Mouse (Mus musculus) heart, adult 2 months (tissue): Measurements from ENCODE around the gene Rbfox3. TPM values are rescaled to one million over a fixed set of nuclear protein-coding genes. Genes with fewer than 3 reads are reported as not detected.

ENCODE experiments used
- DNase-seq, 2 experiments: peaks; one replicate each; pipeline ENCODE4 v3.0.0; 2021
- H3K27ac ChIP-seq: fragments of 200-600 bp; 2 replicates; pipeline ENCODE4 v1.8.1; 2022
- H3K27me3 ChIP-seq: fragments of 200-500 bp; 2 replicates; pipeline ENCODE4 v1.6.1; 2012; ENCODE audit warnings: mild to moderate bottlenecking, low read length, inconsistent platforms, mixed read lengths; ENCODE audit not compliant: control insufficient read depth, insufficient read depth
- H3K36me3 ChIP-seq: fragments of 200-500 bp; 2 replicates; pipeline ENCODE4 v1.6.1; 2012; ENCODE audit warnings: low read length, inconsistent platforms; ENCODE audit not compliant: control insufficient read depth, insufficient read depth
- H3K4me1 ChIP-seq: fragments of 200-500 bp; 2 replicates; pipeline ENCODE4 v1.6.1; 2011; ENCODE audit warnings: low read length; ENCODE audit not compliant: control insufficient read depth, insufficient read depth
- H3K4me3 ChIP-seq: fragments of 200-600 bp; 2 replicates; pipeline ENCODE4 v1.8.1; 2022
- H3K79me2 ChIP-seq: fragments of 200-500 bp; replicated peaks from 2 replicates; pipeline ENCODE4 v1.6.1; 2012; ENCODE audit warnings: mild to moderate bottlenecking, inconsistent platforms, low read length, moderate library complexity, mixed read lengths; ENCODE audit not compliant: control insufficient read depth, insufficient read depth
- H3K9ac ChIP-seq: fragments of 200-500 bp; 2 replicates; pipeline ENCODE4 v1.6.1; 2012; ENCODE audit warnings: low read depth, mild to moderate bottlenecking, control low read depth, inconsistent platforms, low read length, mixed read lengths
- CTCF ChIP-seq: fragments of 200-600 bp; IDR thresholded peaks from 2 replicates; pipeline ENCODE4 v1.8.1; 2022; ENCODE audit warnings: antibody characterized with exemption, mild to moderate bottlenecking, moderate library complexity
- EP300 ChIP-seq: fragments of 200-500 bp; IDR thresholded peaks from 2 replicates; pipeline ENCODE4 v1.6.1; 2011; ENCODE audit warnings: low read depth, low read length, control low read depth; ENCODE audit not compliant: insufficient read depth
- POLR2A ChIP-seq: fragments of 200-500 bp; IDR thresholded peaks from 2 replicates; pipeline ENCODE4 v1.6.1; 2011; ENCODE audit warnings: mild to moderate bottlenecking, low read depth, low read length, control low read depth; ENCODE audit not compliant: insufficient read depth
- WGBS: fragments of 180-500 bp; shearing (Covaris S2); methylation state at CpG from one replicate; pipeline ENCODE4 v1.1.7; 2018; 5-methylcytosine and 5-hydroxymethylcytosine counted together
- intact Hi-C: fragments of 180-260 bp; cut with DNase I; formaldehyde crosslinking; loops from one replicate; pipeline ENCODE4 v1.15.1; 2025
- polyA plus RNA-seq: library from polyadenylated mRNA; depleted of rRNA; stranded (reverse); fragments of >200 nt; gene quantifications from 2 replicates; pipeline ENCODE4 v1.2.3, GENCODE M21; 2012
- total RNA-seq, 2 experiments: library from RNA; stranded (reverse); gene quantifications; 2 replicates each; pipeline ENCODE4 v1.2.3; 2021

Rbfox3 gene
- total and polyA plus RNA-seq, 3 experiments, result 0.16 to 0.23 TPM; not detected in 1

- intact Hi-C loops, result no loop called here
- Histone ChIP-seq H3K27ac (no peak overlapping the region), H3K27me3 (no peaks in the 10 kb centered on the region), H3K4me1 (no peaks in the 10 kb centered on the region; the same call in 1 of the 2 replicates), H3K79me2 (no peaks in the 10 kb centered on the region), H3K4me3 (no peak overlapping the region), H3K9ac (no peak overlapping the region), H3K36me3 (no peaks in the 10 kb centered on the region)
- 94% methylated on average over 11 of the region's 11 CpGs for WGBS
- DNase-seq, result no peak
- TF ChIP-seq CTCF, result no peak
- TF ChIP-seq EP300, result no peak
- no peak for TF ChIP-seq POLR2A
Observed at GRCm38 (mm10) chr11:118481231-118481630, 430.2 kb downstream of the Rbfox3 start.

DNA sequence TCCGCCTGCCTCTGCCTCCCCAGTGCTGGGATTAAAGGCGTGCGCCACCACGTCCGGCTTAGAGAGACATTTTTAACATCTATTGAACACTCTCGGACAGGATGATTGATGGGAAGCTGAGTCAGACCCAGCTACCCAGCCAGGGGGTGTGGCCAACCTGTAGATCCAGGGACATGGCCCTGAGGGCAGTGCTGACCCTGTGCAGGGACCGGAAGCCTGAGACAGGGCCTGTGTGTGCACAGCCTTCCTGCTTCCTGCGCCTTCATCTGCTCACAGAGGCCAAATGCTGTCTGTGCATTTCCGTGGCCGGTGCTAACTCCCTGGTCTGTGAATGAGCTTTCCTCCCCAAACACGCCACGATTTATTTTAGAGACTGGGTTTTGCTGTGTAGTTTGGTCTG lies 431.6 kb downstream of the Rbfox3 start:
- Histone ChIP-seq H3K79me2 (no peaks in the 10 kb centered on the region), H3K36me3 (no peaks in the 10 kb centered on the region), H3K27ac (no peak overlapping the region), H3K4me1 (no peaks in the 10 kb centered on the region; the same call in 1 of the 2 replicates), H3K9ac (no peak overlapping the region), H3K4me3 (no peak overlapping the region), H3K27me3 (no peaks in the 10 kb centered on the region)
- TF ChIP-seq EP300 (no peak), POLR2A (no peak), CTCF (no peak)
- WGBS, result 66% methylated on average over 12 of the region's 12 CpGs
- peak in 1 of 2 experiments; percentile 53 for DNase-seq
- intact Hi-C loops, result no loop called here

DNA sequence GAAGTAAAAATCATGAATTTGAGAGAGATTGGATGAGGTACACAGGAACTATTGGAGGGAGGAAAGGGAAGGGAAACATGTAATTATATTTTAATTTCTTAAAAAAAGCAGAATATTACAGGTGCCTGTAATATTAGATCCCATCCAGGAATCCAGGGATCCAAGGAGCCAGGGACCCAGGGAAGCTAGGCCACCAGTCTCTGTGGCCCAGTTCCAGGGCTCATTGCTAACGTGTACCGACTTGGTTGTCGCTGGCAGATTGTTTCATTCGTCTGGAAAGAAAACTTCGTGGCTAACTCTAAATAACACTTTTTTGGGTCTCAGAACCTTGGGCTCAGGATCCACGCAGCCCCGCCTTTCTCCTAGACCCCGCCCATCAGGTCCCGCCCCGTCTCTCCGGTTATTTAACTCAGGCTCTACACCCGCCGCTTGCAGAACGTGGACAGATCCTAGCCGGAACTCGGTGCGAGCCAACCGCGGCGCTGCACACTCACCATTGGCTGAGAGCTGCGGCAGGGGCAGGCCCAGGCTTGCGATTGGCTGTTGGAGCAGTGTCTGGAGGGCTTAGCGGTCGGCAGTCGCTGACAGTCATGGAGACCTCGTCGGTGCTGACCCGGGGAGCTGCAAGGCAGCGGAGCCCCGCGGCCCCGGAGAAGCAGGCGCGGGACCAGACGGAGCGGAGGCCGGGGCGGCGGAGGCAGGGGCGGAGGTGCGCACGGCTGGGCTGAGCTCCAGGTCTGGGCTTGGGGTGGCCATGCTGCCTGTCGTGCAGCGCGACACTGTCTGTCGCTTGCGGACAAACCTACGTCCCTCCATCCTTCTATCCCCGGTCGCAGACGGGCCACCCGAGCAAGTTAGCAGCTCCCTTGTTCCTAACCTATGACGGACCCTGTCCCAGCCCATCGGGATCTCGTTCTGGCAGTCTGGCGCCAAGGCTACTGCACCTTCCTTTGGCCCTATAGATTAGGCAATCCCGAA lies 434.7 kb downstream of the Rbfox3 start, which contains the start of gene Engase:
TSS of gene Engase (plus strand) at position 434 of the 978 bp plus-strand sequence.
- intact Hi-C loops, result no loop called here
- Histone ChIP-seq H3K27ac (peak within 1 kb of the TSS; percentile 75), H3K4me1 (no peaks in the 10 kb centered on the region; the same call in 1 of the 2 replicates), H3K27me3 (no peaks in the 10 kb centered on the region), H3K9ac (peak within 1 kb of the TSS; percentile 96), H3K79me2 (no peaks in the 10 kb centered on the region), H3K4me3 (peak within 1 kb of the TSS; percentile 70), H3K36me3 (no peaks in the 10 kb centered on the region)
- TF ChIP-seq CTCF (no peak), POLR2A (peak; percentile 91), EP300 (0 out of 2 replicates have a peak, but pooled peaks have one; percentile 13)
- DNase-seq, result peak; percentile 95 to 98
- under 1% methylated on average over 57 of the region's 57 CpGs for WGBS

GRCm38 (mm10) chr11:118475496-118476083 lies 435.8 kb downstream of the Rbfox3 start:
- no peaks in the 10 kb centered on the region for H3K27me3 ChIP-seq
- TF ChIP-seq POLR2A (no peak), EP300 (no peak), CTCF (no peak)
- no peak for DNase-seq
- no peaks in the 10 kb centered on the region; the same call in 1 of the 2 replicates for H3K4me1 ChIP-seq
- WGBS, result 88% methylated on average over 7 of the region's 7 CpGs
- intact Hi-C loops, result no loop called here
- H3K79me2 ChIP-seq, result no peaks in the 10 kb centered on the region
- H3K27ac ChIP-seq, result no peak overlapping the region
- H3K36me3 ChIP-seq, result no peaks in the 10 kb centered on the region
- H3K9ac ChIP-seq, result no peak overlapping the region
- no peak overlapping the region for H3K4me3 ChIP-seq

DNA sequence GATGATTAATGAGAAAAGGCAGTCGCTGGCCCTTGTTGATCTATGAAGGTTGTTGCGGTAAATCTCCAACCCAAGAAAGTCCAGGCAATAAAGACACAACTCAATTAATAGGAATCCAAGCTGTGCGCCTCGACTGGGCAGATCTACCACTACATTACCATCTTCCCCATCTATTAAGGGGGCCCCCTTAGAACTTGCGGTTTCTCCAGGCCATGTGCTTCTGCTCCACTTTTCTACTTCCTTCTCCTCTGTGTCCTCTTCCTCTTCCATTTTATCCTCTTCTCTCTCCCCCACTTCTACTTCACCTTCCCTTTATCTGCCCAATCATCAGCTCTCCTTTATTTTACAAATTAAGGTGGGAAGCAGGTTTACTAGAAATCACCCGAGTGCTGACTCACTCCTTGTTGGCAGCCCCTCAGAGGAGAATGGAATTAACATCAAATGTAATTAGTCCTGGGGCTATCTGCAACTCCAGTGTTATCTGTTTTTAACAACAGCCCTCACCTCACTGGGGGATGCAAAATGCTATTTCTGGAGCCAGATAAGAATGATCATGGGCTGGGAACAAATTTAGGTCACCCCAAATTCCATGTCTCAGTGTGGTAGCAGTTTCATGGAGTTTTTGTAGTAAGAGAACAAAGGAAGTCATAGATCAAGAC lies 437.4 kb downstream of the Rbfox3 start:
- WGBS, result 72% methylated on average over 6 of the region's 6 CpGs
- intact Hi-C loops, result no loop called here
- no peak for DNase-seq
- no peaks in the 10 kb centered on the region for H3K27me3 ChIP-seq
- no peak overlapping the region for H3K4me3 ChIP-seq
- TF ChIP-seq CTCF, result no peak
- TF ChIP-seq EP300, result no peak
- TF ChIP-seq POLR2A, result no peak
- no peak overlapping the region for H3K9ac ChIP-seq
- no peak overlapping the region for H3K27ac ChIP-seq
- no peaks in the 10 kb centered on the region for H3K36me3 ChIP-seq
- no peaks in the 10 kb centered on the region for H3K79me2 ChIP-seq
- no peaks in the 10 kb centered on the region; the same call in 1 of the 2 replicates for H3K4me1 ChIP-seq
